Mouse (Mus musculus) B cell, adult (primary cell): ENCODE results near the gene Chrm5. TPM values are rescaled to one million over a fixed set of nuclear protein-coding genes. Genes with fewer than 3 reads are reported as not detected.

ENCODE experiments used
- total RNA-seq: library from RNA; stranded (reverse); gene quantifications from 4 replicates; pipeline ENCODE4 v1.2.4, GENCODE M21; 2023; ENCODE audit not compliant: inconsistent age

Chrm5 gene
- not detected in 4 replicates for total RNA-seq

DNA sequence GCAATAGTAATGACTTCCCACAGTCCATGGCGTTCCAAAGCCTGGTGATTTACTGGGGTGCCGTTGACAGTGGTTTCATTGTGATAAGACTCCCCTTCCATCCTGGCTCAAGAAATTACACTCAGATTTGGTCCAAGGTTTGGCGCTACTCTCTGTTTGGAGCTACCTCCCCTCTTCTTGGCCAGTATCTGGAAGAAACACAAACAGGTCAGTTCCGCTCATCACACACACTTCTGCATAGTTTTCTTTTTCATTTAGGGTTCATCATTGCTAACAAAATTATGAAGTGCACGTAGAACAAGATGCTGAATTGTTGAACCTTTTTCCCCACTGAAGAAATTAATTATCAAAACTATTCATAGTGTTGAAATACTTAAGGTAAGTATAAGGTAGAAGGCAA, at the start of gene Chrm5:
Chrm5 (minus strand) TSS at position 101 of the 400 bp plus-strand sequence.

GRCm38 (mm10) chr2:112492856-112493538, 12.4 kb upstream of the Chrm5 start, which contains the start of gene Aven:
TSS of gene Aven (plus strand) at chr2:112492964.

GRCm38 (mm10) chr2:112454862-112455564, 25.6 kb downstream of the Chrm5 start, which contains the start of gene Emc7:
TSS of gene Emc7 (plus strand) at chr2:112454997.

Other genes starting within 250 kb of the Chrm5 start
- 7.0 to 10.3 TPM (median 9.0 TPM) in 4 replicates for gene Lpcat4, start 241.3 kb downstream of the Chrm5 start, total RNA-seq
- gene Nutm1, start 221.5 kb downstream of the Chrm5 start, total RNA-seq, result not detected in 4 replicates
- 61.1 to 71.6 TPM (median 67.0 TPM) in 4 replicates for gene Nop10, start 218.8 kb downstream of the Chrm5 start, total RNA-seq
- 308 to 321 TPM (median 314 TPM) in 4 replicates for gene Slc12a6, start 214.9 kb downstream of the Chrm5 start, total RNA-seq
- 0.27 to 0.70 TPM (median 0.30 TPM) in 3 of 4 replicates, not detected in the other for gene Gm21985, start 214.5 kb downstream of the Chrm5 start, total RNA-seq
- 27.2 to 28.8 TPM (median 28.1 TPM) in 4 replicates for gene Emc4, start 112.7 kb downstream of the Chrm5 start, total RNA-seq
- gene Katnbl1, start 101.6 kb downstream of the Chrm5 start, total RNA-seq, result 9.0 to 10.6 TPM (median 10.2 TPM) in 4 replicates
- gene Emc7, start 25.8 kb downstream of the Chrm5 start, total RNA-seq, result 9.9 to 11.4 TPM (median 10.7 TPM) in 4 replicates
- gene Aven, start 12.2 kb upstream of the Chrm5 start, total RNA-seq, result 10.6 to 19.8 TPM (median 16.1 TPM) in 4 replicates